Mouse (Mus musculus) spleen, adult 2 months (tissue): ENCODE measurements around the gene Rgs14.

Experiments
- CTCF ChIP-seq: fragments of 200-500 bp; IDR thresholded peaks from 2 replicates; pipeline ENCODE4 v1.5.1; 2011; ENCODE audit warnings: mild to moderate bottlenecking, inconsistent platforms; ENCODE audit not compliant: insufficient read depth, insufficient read length, insufficient replicate concordance; ENCODE audit errors: extremely low read depth
- POLR2A ChIP-seq: fragments of 200-500 bp; IDR thresholded peaks from 2 replicates; pipeline ENCODE4 v1.6.1; 2011; ENCODE audit warnings: low read depth, low read length, inconsistent platforms

DNA sequence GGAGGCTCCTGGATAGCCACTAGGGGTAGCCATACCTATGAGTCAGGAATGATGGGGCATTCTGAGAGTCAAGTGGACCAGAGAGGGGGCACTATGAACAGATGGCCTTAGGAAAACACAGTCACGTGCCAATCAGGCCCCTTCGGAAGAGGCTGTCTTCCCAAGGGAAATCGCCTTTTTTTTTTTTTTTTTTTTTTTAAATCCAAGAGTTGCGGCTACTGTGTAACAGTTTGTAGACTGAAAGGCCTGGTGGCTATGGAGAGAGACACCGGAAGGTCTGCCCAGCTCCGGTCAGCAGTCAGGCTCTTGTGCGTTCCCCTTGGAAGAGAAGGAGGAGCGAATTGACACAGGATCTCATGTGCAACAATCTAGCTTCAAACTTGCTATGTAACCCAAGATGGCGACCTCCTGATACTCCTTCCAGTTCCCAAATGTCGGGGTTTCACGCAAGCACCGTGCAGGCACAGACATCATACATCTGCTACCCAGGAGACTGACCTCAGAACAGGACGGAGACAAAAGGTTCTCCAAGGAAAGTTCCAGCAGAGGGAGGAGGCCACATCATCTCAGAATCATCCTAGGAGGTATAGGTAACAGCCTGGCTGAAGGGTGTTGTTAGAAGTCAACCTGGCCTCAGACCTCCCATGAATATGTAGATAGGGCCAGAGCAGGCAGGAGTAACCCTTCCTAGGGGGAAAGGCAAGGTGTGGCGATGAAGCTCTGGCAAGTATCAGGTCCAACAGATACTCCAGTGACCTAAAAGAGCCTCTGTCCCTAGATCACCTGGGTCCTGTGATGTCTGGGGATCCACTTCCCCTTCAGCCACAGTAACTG lies 38.7 kb upstream of the Rgs14 start:
- TF ChIP-seq CTCF (no peak), POLR2A (no peak)
